Mouse (Mus musculus) liver, adult 2 months (tissue): ENCODE measurements at regions not wholly inside any gene's neighbourhood (a gene's known extent, or its start where the extent isn't known, plus 50 kb on each side); places are given as distances from the start of the nearest gene placed in this dataset.

Experiments
- DNase-seq: peaks from one replicate; pipeline ENCODE4 v3.0.0-alpha.2; 2011; ENCODE audit warnings: low read depth, low spot score; ENCODE audit errors: extremely low read depth
- H3K27ac ChIP-seq: fragments of 200-500 bp; replicated peaks from 2 replicates; pipeline ENCODE4 v1.5.1; 2012; ENCODE audit warnings: low read depth, mild to moderate bottlenecking, control low read depth, inconsistent platforms, low read length; ENCODE audit not compliant: insufficient read depth
- H3K27me3 ChIP-seq: fragments of 200-500 bp; 2 replicates; pipeline ENCODE4 v1.6.1; 2012; ENCODE audit warnings: mild to moderate bottlenecking, moderate library complexity, low read length, inconsistent platforms; ENCODE audit not compliant: control insufficient read depth, insufficient read depth
- H3K36me3 ChIP-seq: fragments of 200-500 bp; 2 replicates; pipeline ENCODE4 v1.6.1; 2012; ENCODE audit warnings: low read length, inconsistent platforms; ENCODE audit not compliant: control insufficient read depth, insufficient read depth
- H3K4me1 ChIP-seq: fragments of 200-500 bp; 2 replicates; pipeline ENCODE4 v1.6.1; 2011; ENCODE audit warnings: low read length; ENCODE audit not compliant: control insufficient read depth, insufficient read depth
- H3K4me3 ChIP-seq: fragments of 200-500 bp; 2 replicates; pipeline ENCODE4 v1.5.1; 2011; ENCODE audit warnings: low read depth, mild to moderate bottlenecking, control low read depth, low read length, moderate library complexity; ENCODE audit not compliant: insufficient read depth
- H3K79me2 ChIP-seq: fragments of 200-500 bp; 2 replicates; pipeline ENCODE4 v1.6.1; 2012; ENCODE audit warnings: inconsistent platforms, mild to moderate bottlenecking, low read length, moderate library complexity; ENCODE audit not compliant: control insufficient read depth, insufficient read depth
- H3K9ac ChIP-seq: fragments of 200-500 bp; 2 replicates; pipeline ENCODE4 v1.6.1; 2012; ENCODE audit warnings: low read depth, mild to moderate bottlenecking, control low read depth, inconsistent platforms, low read length
- CTCF ChIP-seq: fragments of 200-500 bp; IDR thresholded peaks from 2 replicates; pipeline ENCODE4 v1.5.1; 2011; ENCODE audit warnings: low read depth, low read length, control low read depth
- POLR2A ChIP-seq: fragments of 200-500 bp; IDR thresholded peaks from 2 replicates; pipeline ENCODE4 v1.6.1; 2011; ENCODE audit warnings: low read length, control low read depth; ENCODE audit not compliant: insufficient read depth; ENCODE audit errors: extremely low read depth
- WGBS: fragments of 180-500 bp; shearing (Covaris S2); methylation state at CpG from one replicate; pipeline ENCODE4 v1.1.7; 2018; 5-methylcytosine and 5-hydroxymethylcytosine counted together

DNA sequence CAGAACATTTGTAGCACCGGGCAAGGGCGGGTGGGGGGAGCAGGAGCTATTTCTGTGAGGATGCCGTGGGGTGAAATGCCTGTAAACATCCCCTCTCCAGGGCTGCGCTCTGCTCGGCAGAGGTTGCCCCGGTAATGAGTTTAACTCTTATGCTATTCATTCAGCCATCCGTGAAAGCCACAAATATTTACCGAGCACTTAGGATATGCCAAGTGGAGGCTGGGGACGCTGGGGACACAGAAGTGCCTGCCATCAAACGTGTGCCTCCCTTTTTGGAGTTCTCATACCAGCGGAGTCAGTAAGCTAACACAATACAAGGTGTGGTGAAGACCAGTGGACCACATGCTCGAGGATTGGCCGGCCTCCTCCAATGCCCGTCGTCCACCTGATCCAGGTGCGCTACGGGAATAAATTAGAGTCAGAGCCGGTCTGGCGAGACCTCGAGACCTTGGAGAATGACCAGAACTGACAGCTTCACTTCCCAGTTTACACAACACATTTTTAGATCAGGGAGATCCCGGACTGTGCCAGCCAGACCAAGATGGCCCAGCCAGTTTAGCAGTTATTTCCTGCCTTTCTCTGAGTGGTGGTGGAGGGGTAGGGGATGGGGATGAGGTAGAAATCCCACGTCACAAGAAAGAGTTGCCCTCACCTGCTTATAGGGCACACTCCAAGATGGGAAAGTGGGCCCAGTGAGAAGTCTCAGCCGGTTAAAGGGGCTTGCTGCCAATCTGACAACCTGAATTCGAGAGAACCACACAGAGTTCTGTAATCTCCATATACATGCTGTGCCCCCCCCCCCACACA, 134.4 kb downstream of the 2410131K14Rik start:
- WGBS: 44% methylated on average over 24 of the region's 24 CpGs
- no peaks in the 10 kb centered on the region for H3K79me2 ChIP-seq
- DNase-seq: no peak

DNA sequence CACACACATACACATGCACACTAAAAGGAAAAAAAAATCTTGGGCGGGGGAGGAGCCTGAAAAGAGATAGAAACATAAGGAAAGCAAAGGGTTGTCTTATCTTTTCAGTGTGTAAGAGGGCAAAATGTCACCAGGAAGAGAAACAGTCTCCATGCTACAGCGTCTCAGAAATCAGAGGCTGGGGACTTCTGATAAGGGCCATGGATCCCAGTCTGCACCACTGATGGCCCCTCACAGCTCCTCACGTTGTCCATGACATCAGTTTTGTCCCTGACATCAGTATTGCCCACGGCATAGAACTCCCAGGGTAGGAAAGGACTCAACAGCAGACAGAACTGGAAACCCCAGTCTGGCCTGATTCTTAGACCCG, 135.0 kb downstream of the 2410131K14Rik start:
- H3K27me3 ChIP-seq: 0 out of 2 replicates have a peak, but pooled peaks cover 5% of the 10 kb centered on the region
- 37% methylated on average over 5 of the region's 5 CpGs for WGBS
- TF ChIP-seq POLR2A (no peak), CTCF (no peak)
- DNase-seq: no peak
- H3K9ac ChIP-seq: no peak overlapping the region
- H3K27ac ChIP-seq: no peak overlapping the region
- H3K79me2 ChIP-seq: no peaks in the 10 kb centered on the region
- H3K4me1 ChIP-seq: no peaks in the 10 kb centered on the region
- H3K4me3 ChIP-seq: no peak overlapping the region
- no peaks in the 10 kb centered on the region for H3K36me3 ChIP-seq

More for the DNA sequence above, 134.4 kb downstream of the 2410131K14Rik start:
- no peak for TF ChIP-seq POLR2A
- no peak for TF ChIP-seq CTCF
- Histone ChIP-seq H3K27me3 (0 out of 2 replicates have a peak, but pooled peaks cover 5% of the 10 kb centered on the region), H3K4me1 (no peaks in the 10 kb centered on the region), H3K27ac (no peak overlapping the region), H3K9ac (no peak overlapping the region), H3K36me3 (no peaks in the 10 kb centered on the region), H3K4me3 (no peak overlapping the region)

DNA sequence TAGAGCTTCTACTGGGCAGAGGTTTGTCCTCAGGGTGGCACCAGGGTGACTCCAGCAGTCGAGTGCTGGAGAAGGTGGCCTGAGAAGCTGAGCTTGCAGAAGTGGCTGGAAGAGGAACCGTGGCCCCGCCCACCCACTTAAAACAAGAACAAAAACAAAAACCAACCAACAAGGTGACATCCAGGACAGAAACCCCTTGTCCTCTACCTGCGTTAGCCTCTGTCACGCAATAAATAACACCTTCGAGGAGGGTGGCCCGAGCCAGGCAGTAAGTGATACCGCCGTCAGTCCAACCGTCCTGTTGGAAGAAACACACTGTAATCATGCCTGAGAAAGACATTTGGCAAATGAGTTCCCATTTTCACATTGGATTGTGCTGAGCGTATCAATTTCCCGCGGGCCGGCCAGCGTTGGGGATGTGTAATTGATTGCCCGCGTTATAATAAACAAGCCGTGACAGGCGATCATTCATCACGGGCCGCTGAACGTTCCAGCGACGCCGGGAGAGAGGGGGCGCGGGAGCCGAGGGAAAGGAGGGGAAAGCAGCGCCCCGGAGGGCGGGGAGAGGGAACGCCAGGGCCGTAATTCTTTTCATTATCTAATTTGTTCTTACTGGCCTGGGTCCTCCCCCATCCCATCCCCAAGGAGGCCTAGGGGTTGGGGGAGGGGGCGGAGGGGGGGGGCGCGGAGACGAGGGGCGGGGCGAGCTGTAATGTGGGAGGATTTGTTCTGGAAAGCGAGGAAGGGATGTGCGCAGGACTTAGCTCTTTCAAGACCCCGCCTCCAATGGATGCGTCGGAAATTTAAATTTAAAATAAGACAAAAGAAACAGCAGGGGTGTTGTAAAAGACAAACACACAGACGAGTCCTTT, 135.6 kb downstream of the 2410131K14Rik start:
- TF ChIP-seq POLR2A: no peak
- no peak for TF ChIP-seq CTCF
- no peak overlapping the region for H3K9ac ChIP-seq
- H3K27ac ChIP-seq: no peak overlapping the region

DNA sequence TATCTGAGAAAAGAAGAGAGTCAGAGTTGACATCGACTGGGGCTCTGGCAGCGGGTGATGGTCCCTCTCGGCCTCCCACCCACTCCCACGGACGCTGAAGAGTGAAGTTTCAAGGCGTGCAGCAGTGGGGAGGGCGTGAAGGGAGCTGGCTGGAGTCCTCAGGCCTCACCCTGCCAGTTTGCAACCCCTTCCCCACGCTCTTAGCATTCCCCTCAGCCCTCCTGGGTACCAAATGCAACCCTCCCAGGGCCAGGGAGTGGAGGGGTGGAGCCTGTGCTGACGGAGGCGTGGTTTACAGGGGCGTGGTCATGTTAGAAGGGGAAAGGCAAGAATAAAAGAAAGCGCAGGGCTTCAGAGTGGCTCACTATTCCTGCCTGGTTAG, 136.3 kb downstream of the 2410131K14Rik start:
- H3K27me3 ChIP-seq: 0 out of 2 replicates have a peak, but pooled peaks cover 5% of the 10 kb centered on the region

More for the DNA sequence above, 135.6 kb downstream of the 2410131K14Rik start:
- WGBS: 3% methylated on average over 45 of the region's 45 CpGs
- H3K4me3 ChIP-seq: peak overlapping the region; percentile 54
- no peaks in the 10 kb centered on the region for H3K4me1 ChIP-seq
- no peaks in the 10 kb centered on the region for H3K36me3 ChIP-seq
- DNase-seq: no peak
- H3K27me3 ChIP-seq: 0 out of 2 replicates have a peak, but pooled peaks cover 5% of the 10 kb centered on the region
- H3K79me2 ChIP-seq: no peaks in the 10 kb centered on the region

DNA sequence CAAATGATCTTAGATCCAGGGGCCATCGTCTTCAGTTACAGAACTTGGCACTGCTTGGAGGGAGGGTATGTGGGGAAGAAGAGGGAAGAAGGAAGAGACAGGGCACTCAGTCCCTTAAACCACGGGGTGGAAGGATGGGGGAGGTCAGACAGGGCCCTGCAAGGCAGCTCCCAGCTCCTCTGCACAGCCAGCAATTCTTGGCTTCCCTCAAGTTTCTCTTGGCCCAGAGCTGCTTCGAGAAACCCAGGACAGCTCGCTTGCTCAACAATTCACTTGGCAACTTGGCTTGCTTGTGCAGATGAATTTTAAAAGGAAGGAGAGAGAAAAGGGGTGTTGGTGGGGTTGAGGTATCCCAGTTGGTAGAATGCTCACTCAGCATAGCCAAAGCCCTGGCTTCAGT, 141.1 kb downstream of the 2410131K14Rik start:
- WGBS: 67% methylated on average over 4 of the region's 4 CpGs
- Histone ChIP-seq H3K9ac (no peak overlapping the region), H3K27me3 (peaks cover 7% of the 10 kb centered on the region; the same call in 1 of the 2 replicates), H3K36me3 (no peaks in the 10 kb centered on the region), H3K79me2 (no peaks in the 10 kb centered on the region), H3K4me3 (no peak overlapping the region), H3K27ac (no peak overlapping the region), H3K4me1 (no peaks in the 10 kb centered on the region)
- TF ChIP-seq CTCF (no peak), POLR2A (no peak)
- peak; percentile 2 for DNase-seq

More for the DNA sequence above, 136.3 kb downstream of the 2410131K14Rik start:
- Histone ChIP-seq H3K9ac (no peak overlapping the region; the same call in 1 of the 2 replicates), H3K79me2 (no peaks in the 10 kb centered on the region), H3K4me1 (no peaks in the 10 kb centered on the region), H3K4me3 (peak overlapping the region; percentile 54), H3K36me3 (no peaks in the 10 kb centered on the region), H3K27ac (no peak overlapping the region)
- no peak for DNase-seq
- 5% methylated on average over 12 of the region's 12 CpGs for WGBS
- TF ChIP-seq POLR2A (no peak), CTCF (no peak)
